Mouse (Mus musculus) spleen, adult 2 months (tissue): ENCODE data around the gene Svep1. TPM values are rescaled to one million over a fixed set of nuclear protein-coding genes. Genes with fewer than 3 reads are reported as not detected.

Source experiments
- DNase-seq, 2 experiments: peaks; one replicate each; pipeline versions ENCODE4 v3.0.0 to v3.0.0-alpha.2; 2012 to 2021; ENCODE audit warnings: low spot score in 2 of 2, low read depth in 1 of 2
- H3K27ac ChIP-seq: fragments of 200-500 bp; 2 replicates; pipeline ENCODE4 v1.5.1; 2012; ENCODE audit warnings: low read length, inconsistent platforms; ENCODE audit not compliant: insufficient read depth
- H3K27me3 ChIP-seq: fragments of 200-500 bp; 2 replicates; pipeline ENCODE4 v1.6.1; 2012; ENCODE audit warnings: mild to moderate bottlenecking, moderate library complexity, low read length, inconsistent platforms; ENCODE audit not compliant: control insufficient read depth, insufficient read depth
- H3K36me3 ChIP-seq: fragments of 200-500 bp; 2 replicates; pipeline ENCODE4 v1.6.1; 2012; ENCODE audit warnings: mild to moderate bottlenecking, low read length, inconsistent platforms; ENCODE audit not compliant: control insufficient read depth, insufficient read depth
- H3K4me1 ChIP-seq: fragments of 200-500 bp; 2 replicates; pipeline ENCODE4 v1.6.1; 2011; ENCODE audit warnings: inconsistent platforms; ENCODE audit not compliant: control insufficient read depth, insufficient read depth, insufficient read length
- H3K4me3 ChIP-seq: fragments of 200-500 bp; 2 replicates; pipeline ENCODE4 v1.5.1; 2011; ENCODE audit warnings: mild to moderate bottlenecking, inconsistent platforms; ENCODE audit not compliant: insufficient read depth, insufficient read length; ENCODE audit errors: extremely low read depth
- CTCF ChIP-seq: fragments of 200-500 bp; IDR thresholded peaks from 2 replicates; pipeline ENCODE4 v1.5.1; 2011; ENCODE audit warnings: mild to moderate bottlenecking, inconsistent platforms; ENCODE audit not compliant: insufficient read depth, insufficient read length, insufficient replicate concordance; ENCODE audit errors: extremely low read depth
- POLR2A ChIP-seq: fragments of 200-500 bp; IDR thresholded peaks from 2 replicates; pipeline ENCODE4 v1.6.1; 2011; ENCODE audit warnings: low read depth, low read length, inconsistent platforms
- WGBS: fragments of 180-500 bp; shearing (Covaris S2); methylation state at CpG from one replicate; pipeline ENCODE4 v1.1.7; 2018; 5-methylcytosine and 5-hydroxymethylcytosine counted together
- polyA plus RNA-seq: library from polyadenylated mRNA; depleted of rRNA; stranded (reverse); fragments of >200 nt; gene quantifications from 2 replicates; pipeline ENCODE4 v1.2.3, GENCODE M21; 2012

The Svep1 gene
- polyA plus RNA-seq, 1 experiment = 7.6 TPM

GRCm38 (mm10) chr4:58072888-58073287, 133.8 kb downstream of the Svep1 start:
- Histone ChIP-seq H3K27ac (no peak overlapping the region), H3K36me3 (no peaks in the 10 kb centered on the region), H3K27me3 (no peaks in the 10 kb centered on the region), H3K4me3 (no peak overlapping the region), H3K4me1 (no peaks in the 10 kb centered on the region)
- DNase-seq = no peak
- TF ChIP-seq CTCF (no peak), POLR2A (no peak)
- 62% methylated on average over 12 of the region's 12 CpGs for WGBS

GRCm38 (mm10) chr4:58068886-58069285, 137.8 kb downstream of the Svep1 start:
- H3K4me1 ChIP-seq = no peaks in the 10 kb centered on the region
- H3K4me3 ChIP-seq = no peak overlapping the region
- DNase-seq = no peak
- no peaks in the 10 kb centered on the region for H3K27me3 ChIP-seq
- WGBS = 93% methylated on average over 5 of the region's 5 CpGs
- TF ChIP-seq POLR2A (no peak), CTCF (no peak)
- H3K27ac ChIP-seq = no peak overlapping the region
- no peaks in the 10 kb centered on the region for H3K36me3 ChIP-seq

DNA sequence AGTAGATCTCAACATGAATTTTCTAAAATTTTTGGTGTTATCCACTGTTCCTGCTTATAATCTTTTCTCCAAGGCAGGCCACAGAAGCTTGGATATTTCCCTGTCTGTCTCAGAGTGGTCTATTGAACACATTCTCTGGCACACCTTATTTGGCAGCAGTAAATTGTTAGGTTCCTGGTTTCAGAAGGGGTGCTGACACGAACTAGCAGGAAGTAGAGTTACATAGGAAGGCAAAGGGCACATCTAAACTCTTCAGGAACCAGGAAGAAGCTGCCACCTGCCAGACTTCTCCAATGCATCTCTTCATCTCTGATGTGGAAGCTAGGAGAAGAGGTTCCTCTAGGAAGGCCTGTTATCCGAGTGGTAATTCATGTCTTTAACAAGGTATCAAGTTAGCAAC, 141.9 kb downstream of the Svep1 start:
- H3K4me3 ChIP-seq = no peak overlapping the region
- TF ChIP-seq POLR2A = no peak
- TF ChIP-seq CTCF = no peak
- no peaks in the 10 kb centered on the region for H3K27me3 ChIP-seq
- H3K4me1 ChIP-seq = no peaks in the 10 kb centered on the region
- H3K36me3 ChIP-seq = no peaks in the 10 kb centered on the region
- no peak overlapping the region for H3K27ac ChIP-seq
- WGBS = 27% methylated on average over 2 of the region's 2 CpGs
- DNase-seq = no peak

DNA sequence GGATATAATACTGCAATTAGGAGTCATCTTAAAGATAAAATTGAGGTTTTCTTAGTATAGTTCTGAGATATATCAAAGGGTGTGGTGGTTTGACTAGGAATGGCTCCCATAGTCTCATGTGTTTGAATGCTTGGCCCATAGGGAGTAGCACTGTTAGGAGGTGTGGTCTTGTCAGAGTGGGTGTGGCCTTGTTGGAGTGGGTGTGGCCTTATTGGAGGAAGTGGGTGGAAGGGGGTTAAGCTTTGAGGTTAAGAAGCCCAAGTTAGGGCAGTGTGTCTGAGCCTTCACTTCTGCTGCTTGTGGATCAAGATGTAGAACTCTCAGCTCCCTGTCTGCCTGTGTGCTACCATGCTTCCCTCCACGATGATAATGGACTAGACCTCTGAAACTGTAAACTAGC, 143.7 kb downstream of the Svep1 start:
- H3K27me3 ChIP-seq = no peaks in the 10 kb centered on the region
- no peak overlapping the region for H3K27ac ChIP-seq
- H3K36me3 ChIP-seq = no peaks in the 10 kb centered on the region
- no peak for DNase-seq
- H3K4me3 ChIP-seq = no peak overlapping the region
- WGBS = 55% methylated on average over 1 of the region's 1 CpGs
- H3K4me1 ChIP-seq = no peaks in the 10 kb centered on the region
- no peak for TF ChIP-seq CTCF
- no peak for TF ChIP-seq POLR2A

GRCm38 (mm10) chr4:58055653-58056052, 151.0 kb downstream of the Svep1 start:
- Histone ChIP-seq H3K36me3 (no peaks in the 10 kb centered on the region), H3K27me3 (no peaks in the 10 kb centered on the region), H3K4me3 (no peak overlapping the region), H3K4me1 (peaks cover 2% of the 10 kb centered on the region; the same call in 1 of the 2 replicates), H3K27ac (no peak overlapping the region)
- DNase-seq = no peak
- no peak for TF ChIP-seq POLR2A
- TF ChIP-seq CTCF = no peak

DNA sequence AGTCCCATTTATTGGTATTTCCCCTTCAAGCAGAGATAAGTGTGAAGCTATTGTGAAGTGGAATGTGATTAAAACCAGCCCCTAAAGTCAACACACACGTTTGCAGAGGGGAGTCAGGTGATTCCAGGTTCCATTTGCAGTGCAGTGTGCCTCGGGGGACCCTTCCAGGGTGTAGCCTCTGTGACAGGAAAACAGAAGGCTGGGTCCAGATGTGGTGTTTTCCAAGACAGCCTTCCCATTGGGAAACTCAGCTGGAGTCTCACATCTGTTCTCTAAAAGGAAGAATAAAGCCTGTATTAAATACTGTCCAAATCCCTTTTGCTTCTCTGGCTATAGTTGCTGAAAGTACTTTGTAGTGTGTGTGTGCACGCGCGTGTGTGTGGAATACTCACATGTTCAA, 152.2 kb downstream of the Svep1 start:
- H3K27ac ChIP-seq = no peak overlapping the region
- DNase-seq = no peak
- no peaks in the 10 kb centered on the region for H3K27me3 ChIP-seq
- TF ChIP-seq CTCF (no peak), POLR2A (no peak)
- peaks cover 2% of the 10 kb centered on the region; the same call in 1 of the 2 replicates for H3K4me1 ChIP-seq
- WGBS = 83% methylated on average over 5 of the region's 5 CpGs
- no peak overlapping the region for H3K4me3 ChIP-seq
- no peaks in the 10 kb centered on the region for H3K36me3 ChIP-seq

GRCm38 (mm10) chr4:58050746-58051145, 155.9 kb downstream of the Svep1 start:
- DNase-seq = no peak
- no peaks in the 10 kb centered on the region for H3K27me3 ChIP-seq
- H3K27ac ChIP-seq = no peak overlapping the region
- H3K4me3 ChIP-seq = no peak overlapping the region
- H3K36me3 ChIP-seq = no peaks in the 10 kb centered on the region
- no peak for TF ChIP-seq POLR2A
- TF ChIP-seq CTCF = no peak
- peaks cover 2% of the 10 kb centered on the region; the same call in 1 of the 2 replicates for H3K4me1 ChIP-seq
- WGBS = 20% methylated on average over 8 of the region's 8 CpGs
